Mouse (Mus musculus) thymus, postnatal 25 days (tissue): ENCODE results near the gene Ccdc7a.
"Not testable (repeated sequence)": the region's sequence is repeated elsewhere in the genome, so short reads cannot be mapped to it uniquely, and the experiment has no call there.

ENCODE experiments used
- DNase-seq: peaks from one replicate; pipeline ENCODE4 v3.0.0; 2022

The Ccdc7a gene

DNA sequence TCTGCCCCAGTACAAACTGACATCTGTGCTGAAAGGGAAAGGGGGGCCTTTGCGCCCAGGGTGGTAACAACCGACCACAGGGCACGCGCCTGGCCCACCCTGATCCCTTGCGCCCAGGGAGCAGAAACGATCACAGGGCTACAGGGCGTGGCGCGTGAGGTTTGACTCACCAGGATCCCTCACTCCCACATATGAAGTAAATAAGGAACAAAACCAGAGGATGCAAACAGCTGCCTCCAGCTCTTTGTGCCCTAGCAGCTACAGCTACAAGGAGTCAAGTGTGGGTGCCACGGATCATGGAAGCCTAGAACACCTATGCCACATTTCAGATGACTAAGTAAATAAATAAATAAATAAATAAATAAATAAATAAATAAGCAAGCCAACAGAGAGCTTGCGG, at the start of gene Ccdc7a:
Gene Ccdc7a, minus strand, starts transcription at position 101 of the 400 bp plus-strand sequence.
- DNase-seq, result not testable (repeated sequence)

DNA sequence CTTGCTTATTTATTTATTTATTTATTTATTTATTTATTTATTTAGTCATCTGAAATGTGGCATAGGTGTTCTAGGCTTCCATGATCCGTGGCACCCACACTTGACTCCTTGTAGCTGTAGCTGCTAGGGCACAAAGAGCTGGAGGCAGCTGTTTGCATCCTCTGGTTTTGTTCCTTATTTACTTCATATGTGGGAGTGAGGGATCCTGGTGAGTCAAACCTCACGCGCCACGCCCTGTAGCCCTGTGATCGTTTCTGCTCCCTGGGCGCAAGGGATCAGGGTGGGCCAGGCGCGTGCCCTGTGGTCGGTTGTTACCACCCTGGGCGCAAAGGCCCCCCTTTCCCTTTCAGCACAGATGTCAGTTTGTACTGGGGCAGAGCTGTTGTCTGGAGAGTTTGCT, 1.5 kb upstream of the Ccdc7a start, which contains the start of gene Ccdc7b:
Gene Ccdc7b, plus strand, starts transcription at position 301 of the 400 bp plus-strand sequence.
- not testable (repeated sequence) for DNase-seq

- DNase-seq, result no peak
These were observed 73.9 kb downstream of the Ccdc7a start for GRCm38 (mm10) chr8:128991389-128991788.

GRCm38 (mm10) chr8:128948941-128949340, 116.4 kb downstream of the Ccdc7a start:
- not testable (repeated sequence) for DNase-seq

DNA sequence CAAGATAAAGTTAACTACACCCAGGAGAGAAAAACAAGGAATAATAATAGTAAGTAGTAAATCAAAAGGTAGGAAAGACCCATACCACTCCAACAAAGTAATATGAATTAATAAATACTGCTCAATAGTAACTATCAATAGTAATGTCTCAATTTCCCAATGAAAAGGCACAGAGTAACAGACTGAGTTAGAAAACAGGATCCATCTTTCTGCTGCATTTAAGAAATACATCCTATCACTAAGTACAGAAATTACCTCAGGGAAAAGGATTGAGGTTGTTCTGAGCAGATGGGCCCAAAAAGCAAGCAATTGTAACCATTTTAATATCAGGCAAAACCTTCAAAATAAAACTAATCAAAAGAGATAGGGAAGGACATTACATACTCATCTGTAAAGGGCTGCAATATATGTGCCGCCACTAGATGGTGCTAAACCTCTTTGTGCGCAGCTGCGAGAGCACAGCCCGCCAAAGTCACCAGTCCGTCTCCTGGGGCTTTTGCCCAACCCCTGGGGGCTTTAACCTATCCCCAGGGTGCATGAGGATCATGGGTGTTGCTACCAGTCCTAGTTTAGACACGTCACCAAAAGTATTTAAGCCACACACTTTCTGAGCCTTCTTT, 124.2 kb downstream of the Ccdc7a start:
- peak; percentile 42 for DNase-seq

DNA sequence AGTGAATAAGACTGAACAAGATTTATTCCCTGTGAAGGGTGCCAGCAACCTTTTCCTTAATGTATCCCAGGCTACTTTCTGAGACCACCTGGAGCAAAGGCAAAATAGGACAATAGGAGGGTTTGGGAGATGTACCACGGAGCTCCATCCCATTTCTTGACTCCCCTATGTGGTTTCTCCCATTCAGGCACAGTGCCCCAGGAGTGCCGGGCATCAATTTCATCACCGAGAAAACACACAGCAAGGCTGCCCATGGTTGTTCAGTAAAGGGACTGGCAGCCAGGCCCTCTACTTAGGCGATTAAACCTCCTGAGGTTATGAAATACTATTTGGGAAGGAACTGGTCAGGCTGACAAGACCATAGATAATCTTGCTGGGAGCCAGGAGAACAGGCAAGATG, 131.9 kb downstream of the Ccdc7a start:
- DNase-seq, result no peak

DNA sequence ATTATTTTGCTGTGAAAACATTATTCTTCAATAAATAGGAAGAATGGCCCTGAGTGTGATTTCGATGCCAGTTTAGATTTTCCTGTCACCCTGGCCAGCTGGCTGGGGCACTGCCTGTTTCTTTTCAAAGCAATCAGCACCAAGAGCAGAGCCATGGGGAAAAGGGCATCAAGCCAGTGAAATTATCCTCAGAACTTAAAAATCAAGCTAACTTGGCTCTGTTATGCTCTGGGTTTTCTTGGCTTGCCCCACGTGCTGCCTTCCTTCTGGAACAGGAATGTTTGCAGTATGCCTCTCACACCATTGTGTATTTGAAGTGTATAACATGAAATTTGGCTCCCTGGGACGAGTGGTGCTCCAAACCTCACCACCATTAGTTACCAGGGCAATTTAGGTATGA, 182.6 kb downstream of the Ccdc7a start:
- no peak for DNase-seq

GRCm38 (mm10) chr8:128843749-128844148, 221.6 kb downstream of the Ccdc7a start:
- DNase-seq, result no peak

DNA sequence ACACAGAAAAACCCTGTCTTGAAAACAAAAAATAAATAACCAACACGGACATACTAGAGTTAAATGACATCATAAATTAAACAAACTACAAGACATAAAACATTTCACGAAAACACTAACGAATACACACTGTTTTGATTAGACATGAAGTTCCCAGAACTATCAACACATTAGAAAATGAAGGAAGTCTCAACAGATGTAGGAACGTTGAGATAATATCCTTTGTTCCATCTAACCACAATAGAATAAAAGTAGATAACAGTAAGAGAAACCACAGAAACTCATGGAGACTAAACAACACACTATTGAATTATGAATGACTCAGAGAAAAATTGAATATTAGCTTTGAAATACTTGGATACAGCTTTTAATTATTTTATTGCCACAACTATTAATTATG, 252.8 kb downstream of the Ccdc7a start:
- DNase-seq, result no peak

DNA sequence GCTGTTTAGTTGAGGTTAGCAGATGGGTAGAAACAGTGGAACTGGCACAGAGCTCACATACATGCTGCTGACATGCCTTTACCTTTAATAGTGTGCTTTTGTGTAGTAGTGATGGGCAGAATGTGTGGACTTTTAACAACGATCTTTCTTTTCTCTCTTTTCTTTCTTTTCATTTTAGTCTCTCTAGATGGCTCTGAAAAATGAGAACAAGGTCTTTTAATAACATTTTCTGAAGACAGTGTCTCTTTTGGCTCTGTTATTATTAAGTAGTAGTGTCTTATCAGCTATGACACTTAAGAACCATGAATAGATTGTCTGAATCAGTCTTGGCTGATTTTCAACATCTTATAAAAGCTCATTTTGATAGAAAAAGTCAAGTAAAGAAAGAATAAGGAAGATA, 266.7 kb downstream of the Ccdc7a start, which contains the start of gene Gm3952:
Gene Gm3952, minus strand, starts transcription at position 101 of the 400 bp plus-strand sequence.
- no peak for DNase-seq

DNA sequence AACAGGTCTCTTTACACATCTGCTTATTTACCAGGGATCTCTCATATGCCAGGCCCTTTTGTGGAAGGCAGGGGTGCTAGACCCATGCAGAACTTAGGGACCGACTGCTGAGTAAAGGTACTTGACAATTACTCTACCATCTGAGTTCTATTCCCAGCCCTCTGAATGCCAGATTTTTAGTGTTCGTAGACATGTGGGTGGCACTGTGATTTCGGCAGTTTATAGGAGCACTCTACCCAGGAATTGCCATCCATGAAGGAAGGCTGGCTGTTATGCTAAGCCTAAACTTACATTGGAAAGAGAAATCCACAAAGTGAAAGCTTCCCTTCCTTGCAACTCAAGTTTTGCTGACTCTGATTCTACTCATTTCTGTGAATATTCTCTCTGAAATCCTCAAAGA, 329.6 kb downstream of the Ccdc7a start:
- no peak for DNase-seq

- DNase-seq, result no peak
These were observed 331.2 kb downstream of the Ccdc7a start for GRCm38 (mm10) chr8:128734118-128734517.

- no peak for DNase-seq
These were observed 333.1 kb downstream of the Ccdc7a start for GRCm38 (mm10) chr8:128732254-128732653.

GRCm38 (mm10) chr8:128727213-128727612, 338.1 kb downstream of the Ccdc7a start:
- DNase-seq, result no peak

DNA sequence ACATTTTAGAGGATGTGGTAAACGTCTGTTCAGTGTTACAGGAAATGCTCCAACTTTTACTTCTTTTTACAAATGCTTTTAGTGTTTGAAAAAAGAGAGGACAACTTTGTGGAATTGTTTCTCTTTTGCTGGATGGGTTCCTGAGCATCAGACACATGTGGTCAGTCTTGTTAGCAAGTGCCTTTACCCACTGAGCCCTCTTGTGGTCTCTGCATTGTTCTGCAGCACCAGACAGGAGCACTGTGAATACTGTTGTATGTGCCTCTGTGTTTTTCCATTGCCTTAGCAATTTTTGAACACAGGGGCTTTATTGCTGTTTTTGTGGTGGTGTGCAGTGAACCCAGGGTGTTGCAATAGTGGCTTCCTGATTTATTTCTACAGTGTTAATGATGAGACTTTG, 340.5 kb downstream of the Ccdc7a start:
- DNase-seq, result no peak

DNA sequence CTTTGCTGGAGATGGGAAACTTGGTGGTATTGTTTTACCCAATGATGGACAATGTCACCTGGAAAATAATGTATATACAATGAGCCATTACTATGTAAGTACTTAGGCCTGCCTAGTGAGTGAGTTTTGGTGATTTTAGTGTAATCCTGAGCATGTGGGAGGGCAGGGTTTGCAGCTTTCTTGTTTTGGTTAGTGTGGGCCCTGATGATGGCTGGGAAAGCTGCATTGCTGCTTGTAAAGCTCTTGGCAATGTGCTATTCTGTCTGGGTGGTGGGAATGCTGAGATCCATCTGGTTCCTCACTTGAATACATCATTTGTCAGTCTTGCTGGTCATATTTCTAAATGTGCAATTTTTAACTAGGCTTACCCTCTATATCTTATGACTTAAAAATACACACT, 349.1 kb downstream of the Ccdc7a start:
- DNase-seq, result no peak

GRCm38 (mm10) chr8:128709261-128709660, 356.1 kb downstream of the Ccdc7a start:
- peak; percentile 87 for DNase-seq

DNA sequence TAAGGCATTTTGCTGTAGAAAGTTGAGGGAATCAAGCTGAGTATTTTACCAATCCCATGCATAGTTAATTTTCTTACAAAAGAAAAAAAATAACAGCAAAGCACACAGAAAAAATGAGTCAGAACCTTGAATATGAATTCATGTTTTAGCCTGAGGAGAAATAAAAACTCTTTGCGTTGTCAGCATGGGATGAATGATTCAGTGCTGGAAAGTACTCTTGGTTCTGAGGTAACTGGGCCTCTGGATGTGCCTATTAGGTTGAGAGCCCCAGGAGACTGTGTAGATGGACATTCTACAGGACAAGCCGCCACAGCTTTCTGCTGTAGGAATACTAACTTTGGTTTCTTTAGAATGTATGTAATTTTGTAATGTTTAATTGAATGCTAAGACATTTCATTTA, 360.5 kb downstream of the Ccdc7a start:
- DNase-seq, result no peak

- no peak for DNase-seq
These were observed 360.9 kb downstream of the Ccdc7a start for GRCm38 (mm10) chr8:128704376-128704775.

DNA sequence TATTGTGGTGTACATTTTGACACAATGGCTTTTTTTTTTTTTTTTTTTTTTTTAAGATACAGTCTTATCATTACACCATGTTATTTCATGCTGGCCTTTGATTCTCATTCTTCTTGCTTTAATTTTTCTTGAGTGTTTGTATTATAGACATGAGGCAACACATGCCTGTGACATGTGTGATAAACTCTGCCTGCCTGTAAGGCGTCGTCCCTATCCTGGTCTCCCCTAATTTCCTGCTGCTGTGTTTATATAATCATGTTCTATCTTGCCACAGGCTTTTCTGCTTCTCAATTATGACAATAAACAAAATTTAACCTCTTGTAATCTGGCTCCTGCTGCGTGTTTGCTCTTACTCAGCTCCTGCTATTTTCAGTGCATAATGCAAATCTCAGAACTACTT, 367.4 kb downstream of the Ccdc7a start:
- DNase-seq, result no peak

DNA sequence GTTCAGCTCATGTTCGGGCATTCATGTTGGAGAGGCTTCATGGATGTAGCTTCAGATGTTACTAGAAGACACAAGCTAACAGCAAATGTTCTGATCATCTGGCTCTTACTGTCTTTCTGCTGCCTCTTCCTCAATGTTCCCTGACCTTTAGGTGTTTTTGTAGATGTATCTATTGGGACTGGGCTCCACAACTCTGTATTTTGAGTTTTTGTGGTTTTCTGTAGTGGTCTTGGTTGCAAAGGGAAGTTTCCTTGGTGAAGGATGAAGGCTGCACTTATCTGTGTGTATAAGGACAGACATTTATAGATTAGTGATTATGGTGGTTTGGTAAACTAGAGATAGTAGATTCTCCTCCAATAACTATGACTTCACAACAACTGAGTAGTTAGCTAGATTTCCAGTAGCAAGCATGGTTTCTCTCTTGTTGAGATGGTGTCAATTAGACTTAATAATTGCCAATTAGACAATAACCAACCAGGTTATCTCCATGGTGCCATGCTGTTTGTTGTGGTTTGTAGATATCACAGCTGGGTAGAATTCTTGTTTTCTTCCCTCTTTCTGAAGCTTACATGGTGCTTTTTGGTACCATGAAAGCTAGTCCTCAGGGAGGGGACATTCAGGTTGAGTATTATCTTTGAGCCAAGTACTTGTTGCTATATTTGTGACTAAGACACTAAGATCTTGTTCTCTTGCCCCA, 368.5 kb downstream of the Ccdc7a start:
- no peak for DNase-seq

GRCm38 (mm10) chr8:128690056-128690455, 375.3 kb downstream of the Ccdc7a start:
- no peak for DNase-seq

DNA sequence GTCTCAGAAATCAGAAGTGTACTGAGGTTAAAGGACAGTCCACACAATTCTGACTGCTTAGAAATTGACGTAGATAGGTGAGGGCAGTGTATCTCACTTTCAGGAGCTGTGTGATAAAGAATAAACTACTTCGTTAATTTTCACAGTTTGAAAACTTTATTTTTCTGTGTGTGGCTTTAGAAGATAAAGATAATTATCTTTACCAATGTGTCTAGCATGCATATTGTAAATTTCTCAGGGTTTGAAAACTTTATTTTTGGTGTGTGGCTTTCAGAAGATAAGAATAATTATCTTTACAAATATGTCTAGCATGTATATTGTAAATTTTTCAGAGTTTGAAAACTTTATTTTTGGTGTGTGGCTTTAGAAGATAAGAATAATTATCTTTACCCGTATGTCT, 376.6 kb downstream of the Ccdc7a start:
- DNase-seq, result no peak

DNA sequence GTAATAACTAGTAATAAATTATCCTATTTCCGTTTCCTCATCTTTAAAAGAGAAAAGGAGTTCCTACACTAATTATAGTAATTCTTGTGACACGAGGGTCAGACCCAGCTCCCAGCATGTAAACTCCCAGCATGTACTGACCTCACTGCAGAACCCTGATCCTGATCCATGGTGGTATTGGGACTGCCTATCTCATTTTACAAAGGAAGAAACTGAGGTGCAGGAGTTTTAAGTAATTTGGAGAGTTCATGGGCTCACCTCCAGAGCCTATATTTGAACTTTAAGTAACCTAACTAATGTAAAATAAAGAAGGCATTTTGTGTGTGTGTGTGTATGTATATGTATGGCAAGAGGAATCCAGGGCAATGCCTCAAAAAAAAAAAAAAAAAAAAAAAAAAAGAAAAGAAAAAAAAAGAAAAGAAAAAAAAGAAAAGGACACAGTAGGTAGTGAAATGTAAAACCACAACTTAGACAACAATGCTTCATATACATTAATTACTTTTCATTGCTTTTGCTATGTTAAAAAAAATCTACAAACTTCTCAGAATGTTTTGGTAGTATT, 378.8 kb downstream of the Ccdc7a start:
- no peak for DNase-seq
